Mouse (Mus musculus) left cerebral cortex, postnatal 14 days (tissue): Measurements from ENCODE around the gene Cetn2. TPM values are rescaled to one million over a fixed set of nuclear protein-coding genes. Genes with fewer than 3 reads are reported as not detected.
A peak's percentile ranks its signal among the peaks of the same experiment; 100 is the strongest.

Experiments used
- DNase-seq, 2 experiments: peaks; one replicate each; pipeline ENCODE4 v3.0.0; 2021 to 2022; ENCODE audit warnings: low spot score in 2 of 2, mixed read lengths in 1 of 2
- intact Hi-C: fragments of 180-260 bp; cut with DNase I; formaldehyde crosslinking; loops from one replicate; pipeline ENCODE4 v1.15.1; 2025
- long read RNA-seq, 2 experiments: library from polyadenylated mRNA; stranded (forward); transcript quantifications; one replicate each; pipeline ENCODE4 v2.0.0; 2021
- total RNA-seq, 2 experiments: library from RNA; stranded (reverse); gene quantifications; 2 replicates each; pipeline ENCODE4 v1.2.3; 2021

Gene Cetn2
- total RNA-seq = 10 to 100 TPM; 51.7 to 53.4 TPM
- long read RNA-seq, experiment 1, transcript Cetn2-203 (5 exons, 1,286 nt) = major isoform, 71 of 85 reads
- long read RNA-seq, experiment 1, transcript Cetn2-201 (4 exons, 1,026 nt) = minor isoform, 7 of 85 reads
- long read RNA-seq, experiment 1, partial matches to known transcripts = 3 of 85 reads
- long read RNA-seq, experiment 1, other reads (novel, unspliced or antisense) = 4 of 85 reads
- long read RNA-seq, experiment 2, transcript Cetn2-203 (5 exons, 1,286 nt) = major isoform, 50 of 57 reads
- long read RNA-seq, experiment 2, partial matches to known transcripts = 1 of 57 reads
- long read RNA-seq, experiment 2, other reads (novel, unspliced or antisense) = 2 of 57 reads

- intact Hi-C loops = no loop called here
- DNase-seq = peak; percentile 90 to 93
These were observed at the start of gene Cetn2, which contains the start of gene Nsdhl for GRCm38 (mm10) chrX:72917884-72918681. TSS of gene Cetn2 (minus strand) at chrX:72918411. TSS of gene Nsdhl (plus strand) at chrX:72918557.

GRCm38 (mm10) chrX:72962743-72963142 lies 44.5 kb upstream of the Cetn2 start:
- intact Hi-C loops = no loop called here
- DNase-seq = no peak

GRCm38 (mm10) chrX:72961511-72961910 lies 43.3 kb upstream of the Cetn2 start:
- intact Hi-C loops = no loop called here
- no peak for DNase-seq

- intact Hi-C loops = no loop called here
- peak; percentile 22 to 28 for DNase-seq
These were observed 42.2 kb upstream of the Cetn2 start for GRCm38 (mm10) chrX:72960431-72960830.

GRCm38 (mm10) chrX:72956486-72956885 lies 38.3 kb upstream of the Cetn2 start:
- intact Hi-C loops = no loop called here

GRCm38 (mm10) chrX:72953464-72953863 lies 35.3 kb upstream of the Cetn2 start:
- intact Hi-C loops = no loop called here
- no peak for DNase-seq

More at GRCm38 (mm10) chrX:72956486-72956885, 38.3 kb upstream of the Cetn2 start:
- DNase-seq = no peak

- no peak for DNase-seq
- intact Hi-C loops = no loop called here
These were observed 3.2 kb upstream of the Cetn2 start for GRCm38 (mm10) chrX:72921391-72921790.

- DNase-seq = no peak
- intact Hi-C loops = no loop called here
These were observed 460 bp upstream of the Cetn2 start for GRCm38 (mm10) chrX:72918682-72919059.

- intact Hi-C loops = no loop called here
- no peak for DNase-seq
These were observed 6.6 kb downstream of the Cetn2 start for GRCm38 (mm10) chrX:72911611-72912010.

GRCm38 (mm10) chrX:72908404-72908741 lies 9.8 kb downstream of the Cetn2 start:
- intact Hi-C loops = loop anchor here (10.0 kb wide), 1 partner anchor 84 kb away; the partner anchor contains the start of gene Gabrq

GRCm38 (mm10) chrX:72907619-72908403 lies 10.4 kb downstream of the Cetn2 start:
- intact Hi-C loops = loop anchor here (10.0 kb wide), 1 partner anchor 83 kb away; the partner anchor contains the start of gene Gabrq
- DNase-seq = no peak

More at GRCm38 (mm10) chrX:72908404-72908741, 9.8 kb downstream of the Cetn2 start:
- peak; percentile 34 to 56 for DNase-seq

- intact Hi-C loops = loop anchor here (10.0 kb wide), 1 partner anchor 78 kb away; the partner anchor contains the start of gene Gabrq
- peak in 1 of 2 experiments; percentile 25 for DNase-seq
These were observed 15.7 kb downstream of the Cetn2 start for GRCm38 (mm10) chrX:72902530-72902929.

- peak in 1 of 2 experiments; percentile 8 for DNase-seq
- intact Hi-C loops = no loop called here
These were observed 22.2 kb downstream of the Cetn2 start for GRCm38 (mm10) chrX:72896055-72896437.

GRCm38 (mm10) chrX:72895388-72896054 lies 22.7 kb downstream of the Cetn2 start:
- DNase-seq = peak; percentile 66 to 81
- intact Hi-C loops = no loop called here

Other genes with a start within 250 kb of the Cetn2 start
- 1 to 10 TPM; 2.2 to 3.9 TPM for gene Gabrq, start 93.2 kb downstream of the Cetn2 start, total RNA-seq
- 10 to 100 TPM; 33.5 to 34.3 TPM for gene Nsdhl, start 146 bp upstream of the Cetn2 start, total RNA-seq
- under 1 TPM; 0.57 TPM for gene Zfp185, start 68.9 kb upstream of the Cetn2 start, total RNA-seq
- under 1 TPM; 0.44 to 0.51 TPM for gene Pnma5, start 118.7 kb upstream of the Cetn2 start, total RNA-seq
- 10 to 100 TPM; 18.1 to 19.6 TPM for gene Pnma3, start 146.4 kb upstream of the Cetn2 start, total RNA-seq
- gene Xlr4a, start 164.1 kb upstream of the Cetn2 start, total RNA-seq = 1 to 10 TPM in 1 of 2 experiments, under 1 TPM in 1; 0.80 to 1.2 TPM
- gene Xlr3a, start 178.7 kb upstream of the Cetn2 start, total RNA-seq = 1 to 10 TPM in 1 of 2 experiments, not detected in 1; 1.1 TPM
- 1 to 10 TPM; 1.8 to 1.9 TPM for gene Gm14685, start 198.6 kb upstream of the Cetn2 start, total RNA-seq
- gene Xlr5b, start 230.4 kb upstream of the Cetn2 start, total RNA-seq = not detected
- gene DXBay18, start 231.0 kb upstream of the Cetn2 start, total RNA-seq = 1 to 10 TPM in 1 of 2 experiments, under 1 TPM in 1; 0.93 to 1.1 TPM